Mouse (Mus musculus) heart, embryonic 16.5 days (tissue): ENCODE measurements around the gene Farp1. TPM values are rescaled to one million over a fixed set of nuclear protein-coding genes. Genes with fewer than 3 reads are reported as not detected.

Experiments
- ATAC-seq: fragments of 200-750 bp; cut with Nextera tagmentation; replicated peaks from 2 replicates; pipeline ENCODE4 v1.8.0; 2017; ENCODE audit warnings: moderate number of reproducible peaks; ENCODE audit not compliant: insufficient read depth, low FRiP score; ENCODE audit errors: extremely low read depth
- H3K27ac ChIP-seq: fragments of 300-500 bp; sonication (generic); 2 replicates; pipeline ENCODE4 v1.5.1; 2014; ENCODE audit warnings: mild to moderate bottlenecking, low read length, control low read depth, moderate library complexity
- H3K27me3 ChIP-seq: fragments of 300-500 bp; sonication (generic); 2 replicates; pipeline ENCODE4 v1.6.1; 2014; ENCODE audit warnings: low read length, mixed read lengths; ENCODE audit not compliant: control insufficient read depth, insufficient read depth
- H3K36me3 ChIP-seq: fragments of 300-500 bp; sonication (generic); 2 replicates; pipeline ENCODE4 v1.6.1; 2014; ENCODE audit not compliant: control insufficient read depth, insufficient read depth
- H3K4me1 ChIP-seq: fragments of 300-500 bp; sonication (generic); 2 replicates; pipeline ENCODE4 v1.6.1; 2014; ENCODE audit warnings: low read length, mixed read lengths; ENCODE audit not compliant: control insufficient read depth, insufficient read depth
- H3K4me2 ChIP-seq: fragments of 300-500 bp; sonication (generic); 2 replicates; pipeline ENCODE4 v1.6.1; 2014; ENCODE audit warnings: low read depth, mild to moderate bottlenecking, control low read depth, low read length
- H3K4me3 ChIP-seq: fragments of 300-500 bp; sonication (generic); 2 replicates; pipeline ENCODE4 v1.5.1; 2014; ENCODE audit warnings: mild to moderate bottlenecking, control low read depth, low read length
- H3K9ac ChIP-seq: fragments of 300-500 bp; sonication (generic); 2 replicates; pipeline ENCODE4 v1.6.1; 2014; ENCODE audit warnings: low read length, control low read depth
- H3K9me3 ChIP-seq: fragments of 300-500 bp; sonication (generic); replicated peaks from 2 replicates; pipeline ENCODE4 v1.6.1; 2016; ENCODE audit warnings: low read length; ENCODE audit not compliant: control insufficient read depth
- WGBS: fragments of 180-500 bp; shearing (Covaris S2); extraction: QIAGEN DNeasy Blood & Tissue Kit; methylation state at CpG from one replicate; pipeline ENCODE4 v1.1.7; 2014; 5-methylcytosine and 5-hydroxymethylcytosine counted together
- polyA plus RNA-seq: library from polyadenylated mRNA; unstranded; fragments of >200 nt; fragmentation: Nextera tagmentation; extraction: Ambion mirVana; gene quantifications from 2 replicates; pipeline ENCODE4 v1.2.1, GENCODE M21; 2015

Gene Farp1
- polyA plus RNA-seq, 1 experiment from 2014 or later: 11.6 TPM

- Histone ChIP-seq H3K4me2 (peak overlapping the region; percentile 56), H3K4me1 (peaks cover 87% of the 10 kb centered on the region)
Measured at GRCm38 (mm10) chr14:121313283-121313682, 278.3 kb downstream of the Farp1 start.

DNA sequence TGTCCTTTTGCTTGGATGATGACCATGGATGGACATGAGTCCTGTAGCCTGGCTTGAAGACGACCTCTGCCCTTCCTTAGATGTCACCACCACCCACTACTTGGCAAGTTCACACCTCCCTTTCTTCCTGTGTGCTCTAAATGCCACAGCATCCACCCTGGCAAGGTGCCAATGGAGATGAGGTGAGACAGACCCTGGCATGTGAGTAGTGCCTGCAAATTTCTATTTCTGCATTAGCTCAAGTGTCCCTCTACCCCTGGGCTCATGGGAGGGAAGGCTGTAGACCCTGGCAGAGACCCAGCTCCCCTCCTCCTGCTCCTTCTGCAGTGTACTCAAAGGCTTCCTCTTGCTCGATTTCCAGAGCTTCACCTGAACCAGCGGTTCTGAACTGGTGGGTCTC lies 279.9 kb downstream of the Farp1 start:
- Histone ChIP-seq H3K36me3 (no peaks in the 10 kb centered on the region), H3K9me3 (no peaks in the 10 kb centered on the region), H3K4me1 (peaks cover 79% of the 10 kb centered on the region), H3K4me2 (peak overlapping the region; percentile 33; the same call in 1 of the 2 replicates), H3K27ac (peak overlapping the region; percentile 81), H3K4me3 (no peak overlapping the region), H3K9ac (0 out of 2 replicates have a peak overlapping the region, but pooled peaks have one; percentile 26), H3K27me3 (no peaks in the 10 kb centered on the region)
- WGBS: 28% methylated on average over 3 of the region's 3 CpGs
- ATAC-seq: peak; percentile 77

More at GRCm38 (mm10) chr14:121313283-121313682, 278.3 kb downstream of the Farp1 start:
- Histone ChIP-seq H3K9ac (peak overlapping the region; percentile 58), H3K27ac (peak overlapping the region; percentile 89), H3K27me3 (no peaks in the 10 kb centered on the region), H3K4me3 (0 out of 2 replicates have a peak overlapping the region, but pooled peaks have one; percentile 6), H3K9me3 (no peaks in the 10 kb centered on the region), H3K36me3 (no peaks in the 10 kb centered on the region)
- 62% methylated on average over 10 of the region's 10 CpGs for WGBS
- no peak for ATAC-seq

- Histone ChIP-seq H3K27ac (peak overlapping the region; percentile 81), H3K9ac (no peak overlapping the region)
Measured at GRCm38 (mm10) chr14:121316136-121316535, 281.1 kb downstream of the Farp1 start.

GRCm38 (mm10) chr14:121316631-121317311 lies 281.8 kb downstream of the Farp1 start:
- no peaks in the 10 kb centered on the region for H3K36me3 ChIP-seq
- H3K4me1 ChIP-seq: peaks cover 74% of the 10 kb centered on the region
- H3K9me3 ChIP-seq: no peaks in the 10 kb centered on the region
- 43% methylated on average over 13 of the region's 13 CpGs for WGBS
- H3K27ac ChIP-seq: peak overlapping the region; percentile 81
- peak overlapping the region; percentile 2 for H3K9ac ChIP-seq
- ATAC-seq: peak; percentile 33; the same call in 1 of the 2 replicates
- no peaks in the 10 kb centered on the region for H3K27me3 ChIP-seq
- H3K4me2 ChIP-seq: peak overlapping the region; percentile 33; the same call in 1 of the 2 replicates
- H3K4me3 ChIP-seq: no peak overlapping the region

More at GRCm38 (mm10) chr14:121316136-121316535, 281.1 kb downstream of the Farp1 start:
- H3K4me1 ChIP-seq: peaks cover 71% of the 10 kb centered on the region
- WGBS: 68% methylated on average over 5 of the region's 5 CpGs
- no peak overlapping the region for H3K4me3 ChIP-seq
- H3K27me3 ChIP-seq: no peaks in the 10 kb centered on the region
- H3K36me3 ChIP-seq: no peaks in the 10 kb centered on the region
- ATAC-seq: no peak
- no peaks in the 10 kb centered on the region for H3K9me3 ChIP-seq
- no peak overlapping the region for H3K4me2 ChIP-seq

- H3K36me3 ChIP-seq: no peaks in the 10 kb centered on the region
- peak overlapping the region; percentile 2 for H3K9ac ChIP-seq
- H3K4me2 ChIP-seq: peak overlapping the region; percentile 33; the same call in 1 of the 2 replicates
- H3K27me3 ChIP-seq: no peaks in the 10 kb centered on the region
- peak overlapping the region; percentile 81 for H3K27ac ChIP-seq
- peak; percentile 14; the same call in 1 of the 2 replicates for ATAC-seq
- no peak overlapping the region for H3K4me3 ChIP-seq
- peaks cover 75% of the 10 kb centered on the region for H3K4me1 ChIP-seq
- WGBS: 82% methylated on average over 3 of the region's 3 CpGs
- no peaks in the 10 kb centered on the region for H3K9me3 ChIP-seq
Measured at GRCm38 (mm10) chr14:121317312-121317671, 282.3 kb downstream of the Farp1 start.

DNA sequence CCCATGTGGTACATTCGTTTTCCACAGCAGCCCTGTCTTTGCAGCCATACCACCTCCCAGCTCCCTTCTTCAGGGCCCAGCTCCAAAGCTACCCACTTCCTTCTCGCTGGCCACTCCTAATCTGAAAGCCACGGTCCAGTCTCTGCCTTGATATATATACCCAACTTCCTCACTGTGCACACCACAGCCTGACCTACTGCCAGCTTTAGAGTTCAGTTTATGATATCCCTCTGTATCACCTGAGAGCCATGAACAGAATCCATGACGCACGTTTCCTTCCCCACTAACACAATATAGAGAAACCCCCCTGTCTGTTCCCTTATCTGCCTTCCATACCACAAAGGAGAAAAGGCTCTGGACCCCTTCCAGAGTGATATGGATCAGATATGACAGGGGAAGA lies 283.4 kb downstream of the Farp1 start:
- ATAC-seq: no peak
- Histone ChIP-seq H3K4me3 (no peak overlapping the region), H3K4me2 (no peak overlapping the region), H3K36me3 (no peaks in the 10 kb centered on the region), H3K9me3 (no peaks in the 10 kb centered on the region), H3K27me3 (no peaks in the 10 kb centered on the region), H3K9ac (no peak overlapping the region), H3K27ac (peak overlapping the region; percentile 8; the same call in 1 of the 2 replicates), H3K4me1 (peaks cover 75% of the 10 kb centered on the region)
- 44% methylated on average over 5 of the region's 5 CpGs for WGBS

DNA sequence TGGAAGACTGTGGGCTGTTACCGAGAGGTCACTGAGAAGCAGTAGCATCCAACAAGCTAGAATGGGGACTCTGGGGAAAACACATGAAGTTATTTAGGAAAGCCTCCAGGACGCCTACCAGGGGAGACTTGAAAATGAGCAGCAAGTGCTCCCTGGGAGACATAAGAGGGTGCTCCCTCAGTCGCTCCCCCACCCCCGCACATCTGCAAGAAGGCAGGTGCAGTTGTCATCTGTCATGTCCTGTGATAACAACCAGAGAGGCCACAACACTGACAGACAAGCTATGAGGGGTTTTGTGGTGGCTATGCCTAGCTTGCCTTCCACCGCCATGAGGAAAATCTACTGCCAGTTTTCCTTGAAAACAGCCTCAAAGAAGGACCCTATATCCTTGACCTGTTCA lies 287.1 kb downstream of the Farp1 start:
- Histone ChIP-seq H3K9ac (no peak overlapping the region; the same call in 1 of the 2 replicates), H3K4me3 (no peak overlapping the region), H3K27ac (no peak overlapping the region), H3K9me3 (no peaks in the 10 kb centered on the region), H3K4me1 (peaks cover 66% of the 10 kb centered on the region), H3K4me2 (no peak overlapping the region), H3K27me3 (no peaks in the 10 kb centered on the region), H3K36me3 (no peaks in the 10 kb centered on the region)
- ATAC-seq: no peak
- WGBS: 48% methylated on average over 5 of the region's 5 CpGs

DNA sequence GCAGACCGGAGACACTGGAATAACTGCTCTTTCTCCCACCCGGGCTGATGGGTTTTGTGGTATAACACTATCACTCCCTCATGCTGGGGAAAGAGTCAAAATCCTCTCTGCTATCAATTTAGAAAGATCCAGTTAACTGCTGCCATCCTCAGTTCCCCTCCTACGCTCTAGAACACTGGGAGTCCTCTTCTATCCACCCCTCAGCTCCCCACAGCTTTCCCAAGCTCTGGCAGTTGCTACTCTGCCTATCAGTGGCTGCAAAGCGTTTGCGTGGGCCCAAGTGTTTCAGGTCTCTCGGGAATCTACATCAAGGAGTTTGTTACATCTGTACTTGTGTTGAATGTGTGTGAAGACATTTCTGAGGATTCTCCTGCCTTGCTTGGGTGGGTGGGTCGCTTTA lies 287.6 kb downstream of the Farp1 start:
- H3K4me2 ChIP-seq: no peak overlapping the region
- no peak for ATAC-seq
- H3K4me1 ChIP-seq: peaks cover 62% of the 10 kb centered on the region
- H3K36me3 ChIP-seq: no peaks in the 10 kb centered on the region
- no peak overlapping the region for H3K4me3 ChIP-seq
- WGBS: 49% methylated on average over 7 of the region's 7 CpGs
- H3K27me3 ChIP-seq: no peaks in the 10 kb centered on the region
- no peak overlapping the region; the same call in 1 of the 2 replicates for H3K9ac ChIP-seq
- H3K9me3 ChIP-seq: no peaks in the 10 kb centered on the region
- H3K27ac ChIP-seq: no peak overlapping the region
